Mouse (Mus musculus): ENCODE measurements around the gene Pigm.

Pigm gene

DNA sequence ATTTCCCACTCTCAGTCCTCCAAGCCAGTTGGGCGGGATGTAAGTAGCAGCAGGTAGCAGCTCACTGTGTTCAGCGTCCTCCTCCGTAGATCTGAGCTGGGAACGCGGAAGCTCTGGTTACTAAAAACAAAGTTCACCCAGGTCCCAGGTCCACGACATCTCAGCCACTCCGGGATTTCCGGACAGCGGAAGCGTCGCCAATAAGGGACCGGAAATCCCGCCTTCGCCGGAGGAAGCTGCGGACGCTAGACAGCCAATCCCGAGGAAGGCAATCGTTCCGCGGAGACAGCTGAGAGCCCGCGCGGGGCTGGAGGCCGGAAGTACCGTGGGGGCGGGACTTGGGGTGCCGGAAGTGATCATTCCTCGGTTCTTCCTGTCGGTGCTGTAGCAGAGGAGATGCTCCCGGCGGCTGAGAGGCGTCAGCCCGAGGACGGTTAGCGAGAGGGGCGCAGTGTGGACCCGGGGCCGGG lies at the start of gene Pigm:
Pigm (plus strand) TSS at position 349 of the 470 bp plus-strand sequence.
- DNase-seq, result peak; percentile 98 to 99

DNA sequence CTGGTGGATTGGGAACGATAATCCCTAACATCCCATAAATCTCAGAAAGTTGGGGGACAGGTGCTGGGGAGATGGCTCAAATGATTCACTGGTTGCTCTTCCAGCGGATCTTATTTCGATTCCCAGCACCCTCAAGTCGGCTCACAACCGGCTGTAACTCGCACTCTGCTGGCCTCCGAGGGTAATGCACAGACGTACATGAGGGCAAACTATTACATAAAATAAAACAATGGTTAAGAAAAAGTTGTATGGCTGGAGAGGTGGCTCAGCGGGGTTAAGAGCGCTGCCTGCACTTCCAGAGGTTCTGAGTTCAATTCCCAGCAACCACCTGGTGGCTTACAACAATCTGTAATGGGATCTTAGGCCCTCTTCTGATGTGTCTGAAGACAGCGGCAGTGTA lies 49.7 kb upstream of the Pigm start:
- no peak for DNase-seq

DNA sequence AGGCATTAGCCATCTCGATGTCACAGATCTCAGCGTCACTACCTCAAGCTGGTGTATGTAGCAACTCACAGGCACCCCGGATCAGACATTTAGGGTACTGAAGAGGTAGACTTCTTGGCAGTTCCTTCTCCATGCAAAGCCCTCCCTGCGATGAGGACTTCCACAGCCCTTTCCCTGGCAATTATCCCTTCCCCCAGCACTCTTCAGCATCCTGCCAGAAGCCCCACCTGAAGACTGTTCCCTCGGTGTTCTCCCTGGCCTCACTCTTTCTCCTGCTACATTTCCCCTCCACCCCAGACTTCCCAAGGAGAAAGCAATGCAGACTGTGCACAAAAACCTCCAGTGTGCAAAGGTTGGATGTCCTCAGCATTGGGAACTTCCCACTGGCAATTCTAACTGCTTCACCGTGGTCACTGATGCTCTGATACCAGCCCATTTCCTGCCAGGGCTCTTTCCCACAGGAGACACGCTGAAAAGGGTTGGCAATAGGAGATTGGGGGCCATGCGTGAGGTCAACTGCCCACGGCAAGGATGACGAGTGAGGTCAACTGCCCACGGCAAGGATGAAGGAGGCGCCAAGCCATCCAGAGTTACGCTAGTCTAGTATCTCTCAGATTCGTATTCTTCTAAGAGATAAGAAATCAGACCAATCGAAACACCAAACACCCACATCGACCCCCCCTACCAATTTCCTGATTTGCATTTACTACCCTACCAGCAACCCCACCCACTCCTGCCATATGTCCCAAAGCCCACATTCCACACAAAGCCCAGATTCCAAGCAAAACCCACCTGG lies 48.9 kb upstream of the Pigm start:
- no peak for DNase-seq

DNA sequence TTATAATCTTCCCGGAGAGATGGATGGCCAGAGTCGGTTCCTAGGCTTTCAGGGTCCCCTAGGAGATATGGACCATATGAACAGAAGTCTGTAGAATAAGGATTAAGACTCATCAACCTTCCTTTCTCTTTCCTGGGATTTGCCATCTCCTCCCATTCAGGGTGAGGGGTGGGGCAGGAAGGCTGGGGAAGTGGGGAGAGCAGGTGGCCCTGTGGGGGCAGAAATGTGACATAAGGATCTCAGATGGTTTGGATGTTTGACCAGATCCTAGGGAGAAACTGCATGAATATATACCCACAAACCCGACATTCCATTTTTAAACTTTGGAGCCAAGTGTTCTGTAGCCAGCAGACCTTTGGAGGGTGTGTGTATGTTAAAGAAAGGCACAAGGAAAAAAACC lies 48.3 kb upstream of the Pigm start:
- DNase-seq, result peak in 1 of 2 experiments; percentile 40

DNA sequence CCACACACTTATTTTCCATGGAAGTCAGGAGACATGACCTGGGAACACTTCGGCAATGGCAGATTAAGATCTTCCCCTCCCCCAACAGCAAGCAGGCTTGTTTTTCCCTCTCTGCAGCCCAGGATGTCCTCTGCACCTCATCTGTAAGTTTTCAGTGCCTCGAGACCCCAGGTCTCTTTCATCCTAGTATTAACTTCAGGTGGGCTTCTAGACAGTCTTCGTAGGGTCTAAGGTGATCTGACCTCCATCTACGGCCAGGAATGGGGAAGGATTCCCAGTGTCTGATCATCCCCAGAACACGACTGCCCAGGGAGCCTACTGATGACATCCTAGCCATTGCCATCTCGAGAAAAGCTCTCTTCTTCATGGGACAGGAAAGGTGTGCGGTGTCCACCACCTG lies 47.9 kb upstream of the Pigm start:
- peak in 1 of 2 experiments; percentile 50 for DNase-seq

DNA sequence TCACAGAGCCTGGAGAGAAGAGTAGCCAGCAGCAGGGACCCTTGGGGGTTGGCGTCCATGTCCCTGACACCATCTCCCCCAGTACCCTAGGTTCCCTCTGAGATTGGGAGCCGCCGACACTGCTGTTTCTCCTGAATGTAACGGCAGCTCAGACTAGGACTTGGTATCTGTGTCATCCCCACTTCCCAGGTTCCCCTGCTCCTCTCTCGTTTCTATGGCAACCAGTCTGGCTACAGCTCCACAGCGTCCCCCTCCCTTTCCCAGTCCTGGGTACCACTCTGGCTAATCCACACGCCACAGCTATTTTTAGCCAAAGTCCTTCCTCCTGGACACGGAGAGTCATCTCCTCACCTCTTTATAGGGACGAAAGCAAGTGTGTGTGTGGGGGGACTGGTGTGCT lies 47.2 kb upstream of the Pigm start, which contains the start of gene Kcnj9:
Kcnj9 (minus strand) TSS at position 188 of the 400 bp plus-strand sequence.
- peak; percentile 88 to 89 for DNase-seq

DNA sequence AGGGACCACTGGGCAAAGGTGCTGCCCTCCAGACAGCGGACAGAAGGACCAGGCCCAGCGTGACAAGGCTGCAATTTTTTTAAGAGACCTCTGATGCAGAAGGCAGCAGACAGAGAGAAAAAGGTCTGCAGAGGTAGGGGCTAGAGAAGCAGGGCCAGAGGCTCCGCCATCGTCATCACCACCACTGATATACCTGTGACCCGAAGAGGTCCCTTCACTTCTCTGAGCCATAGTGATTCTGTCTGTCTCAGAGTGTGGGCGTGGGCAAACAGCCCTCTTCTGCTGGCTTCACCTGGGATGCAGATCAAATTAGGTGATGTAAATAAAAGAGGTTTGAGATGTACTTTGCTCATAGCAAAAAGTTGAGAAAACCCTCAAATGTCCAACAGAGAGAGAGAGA lies 46.7 kb upstream of the Pigm start:
- DNase-seq, result no peak

DNA sequence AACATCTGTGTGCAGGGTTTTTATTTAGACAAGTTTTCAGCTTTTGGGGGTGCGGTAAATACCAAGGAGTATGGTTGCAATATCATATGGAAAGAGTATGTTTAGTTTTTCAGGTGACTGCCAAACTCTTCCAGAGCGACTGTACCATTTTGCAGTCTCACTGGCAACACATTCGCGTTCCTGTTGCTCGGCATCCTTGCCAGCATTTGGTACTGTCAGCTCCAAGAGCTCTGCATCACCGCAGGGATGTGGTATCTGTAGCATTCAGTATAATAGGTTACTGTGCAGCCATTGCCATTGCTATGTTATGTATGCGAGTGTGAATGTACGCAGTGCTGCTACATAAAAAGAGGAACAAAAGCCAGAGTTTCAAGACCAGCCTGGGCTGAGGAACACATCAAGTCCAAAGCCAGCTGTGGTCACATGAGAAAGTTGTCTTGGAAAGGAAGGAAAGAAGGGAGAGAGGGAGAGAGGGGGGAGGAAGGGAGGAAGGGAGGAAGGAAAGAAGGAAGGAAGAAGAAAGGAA lies 44.9 kb upstream of the Pigm start:
- no peak for DNase-seq

DNA sequence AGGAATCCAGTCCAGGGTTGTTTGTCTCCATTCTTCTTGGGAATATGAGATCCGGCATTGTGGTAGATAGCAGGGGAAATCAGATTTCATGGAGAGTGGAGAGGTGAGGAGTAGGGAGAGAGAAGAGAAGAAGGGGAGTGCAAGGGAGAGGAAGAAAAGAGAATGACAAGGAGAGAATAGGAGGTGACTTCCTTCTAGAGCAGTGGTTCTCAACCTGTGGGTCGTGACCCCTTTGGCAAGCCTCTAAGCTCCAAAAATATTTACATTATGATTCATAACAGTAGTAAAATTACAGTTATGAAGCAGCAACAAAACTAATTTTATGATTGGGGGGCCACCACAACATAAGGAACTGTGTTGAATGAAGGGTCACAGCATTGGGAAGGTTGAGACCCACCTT lies 43.4 kb upstream of the Pigm start:
- no peak for DNase-seq

DNA sequence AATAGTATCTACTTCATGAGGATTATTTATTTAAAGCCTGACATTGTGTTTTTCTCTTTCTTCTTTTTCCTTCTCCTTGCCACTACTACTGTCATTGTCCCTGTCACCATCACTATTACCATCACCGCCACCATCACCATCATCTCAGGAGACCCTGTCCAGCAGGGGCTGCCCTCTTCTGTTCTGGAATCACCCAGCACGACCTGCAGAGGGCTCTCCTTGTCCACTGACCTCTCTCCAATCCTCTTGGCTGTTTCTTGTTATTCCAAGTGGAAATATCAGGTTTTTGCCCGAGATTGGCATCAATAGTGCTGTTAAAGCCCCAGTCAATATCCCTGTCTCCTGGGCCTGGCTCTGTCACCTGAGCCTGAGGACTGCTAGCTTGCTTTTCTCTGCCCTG lies 42.8 kb upstream of the Pigm start:
- no peak for DNase-seq

DNA sequence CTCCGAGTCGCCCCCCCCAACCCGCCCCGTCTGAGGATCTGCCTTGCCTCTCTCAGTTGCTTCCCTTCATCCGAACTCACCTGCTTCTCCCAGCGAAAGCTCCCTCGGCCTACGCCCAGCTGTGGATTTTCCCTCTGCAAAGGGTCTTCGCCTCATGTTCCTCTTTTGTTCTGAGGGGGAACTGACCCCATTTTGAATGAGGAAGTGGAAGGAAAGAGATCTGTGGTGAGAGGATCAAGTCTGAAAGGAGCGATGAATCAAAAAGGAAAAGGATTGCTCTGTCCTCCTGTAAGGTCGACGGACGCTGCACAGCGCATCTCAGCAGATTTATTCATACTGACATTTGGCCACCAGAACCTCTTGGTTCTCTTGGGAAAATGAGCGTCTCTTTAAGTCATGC lies 40.5 kb upstream of the Pigm start:
- no peak for DNase-seq

DNA sequence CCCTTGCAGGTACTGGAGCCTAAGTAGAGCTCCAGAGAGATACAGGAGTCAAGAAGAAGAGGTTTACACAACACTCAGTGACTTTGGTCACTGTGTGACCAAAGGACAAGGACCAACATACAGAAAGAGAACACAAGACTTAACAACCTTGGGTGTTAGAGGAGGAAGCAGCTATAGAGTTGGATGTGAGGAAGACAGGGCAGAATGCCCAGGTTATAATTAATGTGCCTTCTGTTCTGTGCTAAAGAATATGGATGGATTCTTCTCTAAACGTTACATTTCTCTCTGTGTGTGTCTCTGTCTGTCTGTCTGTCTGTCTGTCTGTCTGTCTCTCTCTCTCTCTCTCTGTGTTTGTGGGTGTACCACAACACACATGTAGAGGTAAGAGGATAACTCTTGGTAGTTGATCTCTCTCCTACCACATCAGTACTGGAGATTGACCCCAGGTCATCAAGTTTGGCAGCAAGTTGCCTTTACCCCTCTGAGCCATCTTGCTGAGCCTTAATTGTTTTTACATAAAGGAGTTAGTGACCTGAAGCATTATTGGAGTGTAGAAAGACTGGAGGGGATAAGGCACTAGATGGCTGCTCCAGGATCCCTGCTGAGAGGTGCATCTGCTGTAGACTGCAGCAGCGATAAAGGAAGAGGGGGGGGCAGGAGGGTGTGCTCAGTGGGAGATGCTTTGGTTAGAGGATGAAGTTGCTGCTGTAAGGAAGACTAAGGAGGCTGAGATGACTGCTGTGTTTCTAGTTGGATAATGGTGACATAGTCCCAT lies 38.7 kb upstream of the Pigm start:
- peak; percentile 72 to 76 for DNase-seq

DNA sequence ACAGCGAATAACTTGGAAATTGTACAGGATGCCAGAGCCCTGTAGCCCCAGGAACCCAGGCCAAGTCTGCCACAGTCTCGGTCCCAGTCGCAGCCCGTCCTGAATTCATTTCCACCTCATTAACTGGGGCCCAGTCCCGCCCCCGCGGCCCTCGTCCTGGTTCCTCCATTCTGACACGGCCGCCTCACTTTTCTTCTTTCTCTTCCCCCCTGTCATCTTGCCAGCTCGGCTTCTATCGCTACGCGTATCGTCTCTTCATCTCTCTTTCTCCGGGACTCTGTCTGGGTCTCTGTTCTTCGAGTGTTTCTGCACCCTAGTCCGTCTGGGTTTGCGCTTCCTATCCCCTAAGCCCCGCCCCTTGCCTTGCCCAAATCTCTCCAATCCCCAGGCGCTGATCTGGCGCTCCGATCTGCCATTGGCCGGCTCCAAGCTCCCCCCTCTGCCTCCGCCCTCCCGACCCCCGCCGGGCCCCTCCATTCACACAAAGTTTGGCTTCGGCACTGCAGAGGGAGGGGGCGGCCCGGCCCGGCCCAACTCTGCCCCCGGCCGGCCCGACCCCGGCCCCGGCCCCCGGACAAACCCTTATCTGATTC lies 35.5 kb upstream of the Pigm start, which contains the start of gene Kcnj10:
Kcnj10 (plus strand) TSS at position 482 of the 593 bp plus-strand sequence.
- DNase-seq, result peak; percentile 73 to 81

DNA sequence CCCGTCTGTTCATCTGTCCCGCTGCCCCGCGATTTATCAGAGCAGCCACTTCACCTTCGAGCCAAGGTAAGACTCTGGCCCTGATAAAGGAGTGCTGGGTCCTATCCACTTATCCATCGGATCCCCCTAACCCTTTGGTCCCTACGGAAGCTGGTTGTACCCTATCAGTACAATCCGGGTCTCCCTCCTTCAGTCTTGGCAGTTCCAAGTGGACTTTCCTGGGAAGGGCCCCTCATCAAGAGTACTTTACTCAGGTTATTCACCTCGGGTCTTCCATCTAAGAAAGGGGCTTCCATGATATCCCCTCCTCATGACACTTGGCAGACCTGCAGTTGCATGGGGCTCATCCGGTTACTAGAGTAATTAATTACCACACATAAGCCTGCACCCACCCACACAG lies 35.0 kb upstream of the Pigm start:
- DNase-seq, result no peak

DNA sequence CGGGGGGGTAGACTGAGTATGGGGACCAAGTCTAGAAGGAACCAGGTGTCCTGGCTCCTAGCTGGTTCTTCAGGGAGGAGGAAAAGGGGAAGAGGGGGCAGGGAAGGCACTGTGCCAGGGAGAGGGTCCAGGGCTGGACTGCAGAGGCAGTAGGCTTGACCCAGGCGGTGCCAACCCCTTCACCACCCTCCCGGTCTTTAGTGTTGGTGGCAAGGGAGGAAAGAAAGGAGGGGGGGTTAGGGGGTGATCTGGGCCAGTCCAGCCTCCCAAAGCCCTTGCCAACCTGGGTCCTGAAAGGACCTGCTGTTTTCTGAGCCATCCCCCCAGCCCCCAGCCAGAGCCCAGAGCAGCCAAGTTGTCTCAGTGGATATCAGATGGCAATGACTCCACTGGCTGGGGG lies 33.6 kb upstream of the Pigm start:
- DNase-seq, result no peak

DNA sequence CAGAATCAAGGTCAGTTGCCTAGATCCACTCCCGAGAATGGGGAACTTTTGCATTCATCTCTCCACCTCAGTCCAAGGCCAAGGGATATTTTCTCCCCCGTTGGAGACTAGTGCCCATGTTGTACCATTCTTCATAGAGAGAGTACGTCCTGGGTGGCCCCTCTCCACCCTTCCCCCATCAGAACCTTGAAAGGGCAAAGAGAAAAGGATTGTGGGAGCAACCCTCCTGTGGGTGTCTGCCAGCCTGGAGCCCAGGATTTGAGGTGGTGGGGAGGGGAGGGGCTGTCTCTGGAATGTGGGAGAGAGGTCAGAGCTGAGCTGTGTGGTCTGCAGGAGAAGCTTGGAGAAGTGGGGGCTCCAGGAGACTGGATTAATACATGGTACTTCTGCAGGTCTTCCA lies 32.4 kb upstream of the Pigm start:
- DNase-seq, result no peak

DNA sequence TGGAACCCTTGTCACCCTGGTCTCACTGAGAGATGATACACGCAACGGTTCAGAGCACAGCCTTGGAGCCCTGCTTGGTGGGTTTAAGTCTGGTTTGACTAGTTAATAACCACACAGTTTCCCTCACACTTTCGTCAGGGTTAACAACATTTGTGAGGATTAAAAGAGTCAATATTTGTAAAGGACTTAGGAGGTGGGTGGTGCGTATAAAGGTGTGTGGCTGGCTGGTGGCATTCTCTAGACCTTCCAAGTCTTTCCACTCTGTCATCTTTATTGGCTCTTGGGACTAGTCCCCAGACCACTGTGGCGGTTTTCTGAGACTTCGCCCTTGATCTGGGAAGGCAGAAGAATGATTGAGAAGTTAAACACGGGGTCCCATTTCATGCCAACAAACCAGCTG lies 31.5 kb upstream of the Pigm start:
- DNase-seq, result no peak

DNA sequence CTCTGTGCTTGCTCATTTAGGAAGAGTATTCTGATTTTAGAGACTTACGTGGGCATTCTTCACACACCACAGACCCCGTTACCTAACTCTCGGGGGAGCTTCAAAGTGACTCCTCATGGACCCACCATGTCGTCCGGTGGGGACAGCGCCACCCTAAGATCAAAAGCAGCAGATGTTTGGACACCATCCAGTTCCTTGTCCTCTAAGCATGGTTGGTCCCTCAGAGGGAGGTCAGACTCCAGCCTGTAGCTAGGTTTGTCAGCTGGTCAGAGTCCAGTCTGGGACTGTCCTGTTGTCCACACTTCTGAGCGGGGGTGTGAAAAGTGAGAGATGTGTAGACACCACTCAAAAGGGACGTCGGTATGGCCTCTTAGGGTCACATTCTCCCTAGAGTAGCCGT lies 29.6 kb upstream of the Pigm start:
- no peak for DNase-seq

DNA sequence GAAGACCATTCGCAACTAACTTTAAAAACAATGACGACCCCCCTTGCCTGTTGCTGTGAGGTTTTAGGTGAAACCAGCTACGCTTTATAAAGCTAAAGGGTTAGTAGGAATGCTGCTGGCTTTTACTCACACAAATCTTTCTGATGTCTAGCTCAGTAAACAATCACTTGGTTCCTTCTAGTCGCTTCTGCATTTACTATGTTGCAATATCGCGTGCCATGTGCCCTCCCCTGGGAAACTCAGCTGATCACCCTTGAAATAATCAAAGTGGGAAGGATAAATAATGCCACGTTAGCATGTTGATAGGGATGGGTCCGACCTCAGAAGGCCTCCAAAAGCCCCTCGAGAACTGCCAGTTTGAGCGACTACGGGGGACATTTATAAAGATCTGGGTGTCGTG lies 29.0 kb upstream of the Pigm start:
- DNase-seq, result no peak

DNA sequence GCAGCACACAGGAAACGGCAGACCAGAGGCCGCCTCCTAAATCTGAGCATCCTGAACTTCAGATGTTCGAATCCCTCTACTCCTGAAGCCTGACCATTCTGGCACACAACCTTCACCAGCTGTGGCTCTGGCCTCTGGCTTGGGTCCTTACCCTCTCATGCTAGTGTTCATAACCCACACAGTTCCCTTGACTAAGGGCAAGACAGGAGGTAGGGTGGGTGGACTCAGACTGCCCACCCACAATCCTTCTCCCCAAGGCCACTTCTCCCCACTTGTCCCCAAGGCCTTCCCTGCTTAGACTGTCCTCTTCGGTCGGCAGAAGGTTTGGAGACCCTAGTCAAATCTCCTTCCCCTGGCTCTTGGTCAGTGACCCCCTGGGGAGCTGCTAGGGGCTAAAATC lies 26.8 kb upstream of the Pigm start:
- no peak for DNase-seq

DNA sequence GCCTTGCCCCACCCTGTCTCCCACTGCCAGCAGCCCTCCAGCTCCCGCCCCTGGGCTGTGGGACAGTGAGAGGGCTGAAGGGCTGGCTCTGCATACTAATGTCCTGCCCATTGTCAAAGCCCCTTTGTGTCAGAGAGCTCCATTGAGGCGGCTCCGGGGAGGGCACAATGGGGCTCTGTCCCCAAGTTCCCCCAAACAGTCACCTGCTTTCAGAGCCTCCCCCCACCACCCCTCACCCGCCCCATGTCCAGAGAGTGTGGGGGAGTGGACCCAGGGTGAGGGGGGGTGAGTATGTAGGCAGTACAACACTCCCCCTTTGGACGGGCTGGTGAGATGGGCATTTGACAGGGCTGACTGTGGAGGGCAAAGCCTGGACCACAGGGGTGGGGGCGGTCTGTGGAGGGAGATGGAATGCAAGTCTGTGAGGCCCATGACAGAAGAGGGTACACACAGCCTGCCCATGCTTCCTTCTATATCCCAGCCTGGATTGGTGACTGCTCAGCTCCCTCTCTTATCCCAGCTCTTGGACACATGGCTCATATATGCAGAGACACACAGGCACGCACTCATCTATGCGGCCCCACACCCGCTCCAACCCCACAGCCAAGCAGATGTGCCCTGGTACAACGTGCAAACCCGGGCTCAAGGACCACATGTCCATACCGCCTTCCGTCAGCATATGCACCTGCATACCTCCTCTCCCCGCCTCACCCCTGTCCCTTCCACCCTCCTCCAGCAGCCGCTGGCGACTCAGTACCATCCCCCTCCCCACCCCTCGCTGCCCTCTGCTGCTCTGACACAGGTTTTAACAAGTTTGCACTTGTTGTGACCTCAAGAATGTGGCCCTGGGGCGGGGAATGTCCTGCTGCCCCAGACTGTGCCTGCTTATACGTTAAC lies 26.2 kb upstream of the Pigm start:
- DNase-seq, result no peak

DNA sequence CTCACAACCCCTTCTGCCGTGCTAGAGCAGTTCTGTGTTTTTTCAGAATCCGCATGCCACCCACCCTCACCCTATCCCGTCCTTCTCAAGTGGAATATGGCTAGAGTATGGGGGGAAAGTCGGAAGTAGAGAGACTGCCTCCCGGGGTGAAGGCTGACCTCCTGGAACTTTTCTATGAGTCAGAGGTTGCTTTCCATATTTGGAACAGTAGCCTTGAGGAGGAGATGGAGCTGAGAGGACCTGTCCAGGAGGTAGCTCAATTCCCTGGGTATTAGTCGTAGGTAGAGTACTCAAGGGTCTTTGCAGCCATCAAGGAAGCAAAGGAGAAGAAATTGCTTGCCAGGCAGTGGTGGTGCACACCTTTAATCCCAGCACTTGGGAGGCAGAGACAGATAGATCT lies 24.3 kb upstream of the Pigm start:
- no peak for DNase-seq
